Mouse (Mus musculus) brain, embryonic 14.5 days (tissue): Measurements from ENCODE around the gene Snd1.

ENCODE experiments used
- CTCF ChIP-seq: fragments of 200-500 bp; IDR thresholded peaks from 2 replicates; pipeline ENCODE4 v1.5.1; 2012; ENCODE audit warnings: inconsistent platforms, mild to moderate bottlenecking, moderate library complexity, borderline replicate concordance; ENCODE audit not compliant: insufficient read depth, insufficient read length; ENCODE audit errors: extremely low read depth
- POLR2A ChIP-seq: fragments of 200-500 bp; IDR thresholded peaks from 2 replicates; pipeline ENCODE4 v1.6.1; 2012; ENCODE audit warnings: mild to moderate bottlenecking, inconsistent platforms, borderline replicate concordance; ENCODE audit not compliant: poor library complexity, insufficient read depth, insufficient read length, severe bottlenecking; ENCODE audit errors: extremely low read depth

GRCm38 (mm10) chr6:28583399-28583798 lies 108.5 kb downstream of the Snd1 start:
- no peak for TF ChIP-seq CTCF
- TF ChIP-seq POLR2A = no peak
